Comparison of ENCODE assay signal across 8 mouse cellular contexts in the genomic region with DNA sequence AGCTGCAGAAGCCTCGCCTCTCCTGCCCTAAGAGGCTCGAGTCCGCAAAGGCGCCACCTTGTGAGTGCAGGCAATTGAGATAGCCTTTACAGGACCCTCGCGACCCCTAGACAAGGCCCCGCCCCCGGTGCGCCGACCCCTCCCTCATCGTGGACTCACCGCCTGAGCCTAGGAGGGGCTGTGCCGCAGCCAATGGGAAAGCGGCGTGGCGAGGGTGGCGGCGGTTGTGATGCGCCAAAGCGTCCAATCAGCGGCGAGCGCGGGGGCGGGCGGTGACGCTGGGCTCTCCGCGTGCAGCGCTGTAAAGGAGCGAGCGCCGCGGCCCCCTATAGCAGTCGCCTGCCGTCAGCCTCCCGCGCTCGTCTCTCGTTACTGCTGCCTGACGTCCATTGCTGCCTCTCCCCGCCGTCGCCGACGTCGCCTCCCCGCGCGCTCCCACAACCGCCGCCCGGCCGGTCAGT. TPM values are rescaled to one million over a fixed set of nuclear protein-coding genes. Genes with fewer than 3 reads are reported as not detected.
DNase-seq lines count a peak whose midpoint lies in the region; ATAC-seq and TF ChIP-seq lines count a peak whose summit lies in the region.

A gene (plus strand): TSS at position 272 of the 461 bp plus-strand sequence.

- TF ChIP-seq CTCF in Patski (IDR thresholded peaks at IDR 0.05): peak; percentile 39

- in situ Hi-C loops in Patski (cut with MboI; ENCODE audit: low pct_unique_long_range_greater_than_20kb): no loop called here

- DNase-seq in Patski (ENCODE audit: low read depth, low spot score): peak; percentile 58
- peak; percentile 97 to 99 for DNase-seq in cerebellum, postnatal 14 days
- DNase-seq in frontal cortex, postnatal 25 days (ENCODE audit: low spot score in 2 of 2): peak; percentile 98
- peak; percentile 96 for DNase-seq in hindbrain, embryonic 14.5 days (ENCODE audit: low spot score)
- peak; percentile 98 to 99 for DNase-seq in layer of hippocampus, postnatal 36 days
- peak; percentile 98 for DNase-seq in lung, postnatal 36 days
- DNase-seq in retina, postnatal 1 day: peak; percentile 99
- DNase-seq in urinary bladder, adult 18-20 months (ENCODE audit: low spot score in 2 of 2): peak; percentile 86 to 93

- no peaks in the 10 kb centered on the region for H3K9me3 ChIP-seq in hindbrain, embryonic 14.5 days (ENCODE audit: control insufficient read depth, low read length)

- H3K4me2 ChIP-seq in hindbrain, embryonic 14.5 days (replicated peaks): peak within 1 kb of the TSS; percentile 72

- H3K27ac ChIP-seq in hindbrain, embryonic 14.5 days: peak within 1 kb of the TSS; percentile 97

- under 1% methylated on average over 50 of the region's 54 CpGs for WGBS in hindbrain, embryonic 14.5 days

- H3K9ac ChIP-seq in hindbrain, embryonic 14.5 days: peak within 1 kb of the TSS; percentile 94

- ATAC-seq in Patski: peak; percentile 94
- peak; percentile 99 for ATAC-seq in hindbrain, embryonic 14.5 days (ENCODE audit: low FRiP score)

- H3K36me3 ChIP-seq in hindbrain, embryonic 14.5 days (replicated peaks; ENCODE audit: control insufficient read depth, insufficient read depth): no peaks in the 10 kb centered on the region

- POLR2A ChIA-PET in Patski (lab: Charles Lee): interaction anchor here (0.7 to 2.7 kb wide), 8 partner anchors 11 to 84 kb away, joined by 3 to 12 read pairs (median 4); a partner anchor contains a TSS

- peak within 1 kb of the TSS; percentile 95 for H3K4me3 ChIP-seq in hindbrain, embryonic 14.5 days (replicated peaks; ENCODE audit: low read length)

- H3K4me1 ChIP-seq in hindbrain, embryonic 14.5 days (replicated peaks; ENCODE audit: control insufficient read depth, insufficient read depth, low read length): peaks cover 33% of the 10 kb centered on the region

- CTCF ChIA-PET in Patski (lab: Charles Lee): interaction anchor here (0.8 to 2.3 kb wide), 4 partner anchors 11 to 77 kb away, joined by 3 to 10 read pairs (median 4); no protein-coding TSS in a partner anchor

- H3K27me3 ChIP-seq in Patski: no peaks in the 10 kb centered on the region
- H3K27me3 ChIP-seq in hindbrain, embryonic 14.5 days (ENCODE audit: control insufficient read depth, insufficient read depth, low read length): no peaks in the 10 kb centered on the region

RNA-seq across cellular contexts. Expression of the gene that starts here (rescaled TPM):
- polyA plus RNA-seq in Patski (2021): 169 TPM
- 54.7 and 60.8 TPM in 2 replicates for polyA plus RNA-seq in hindbrain, embryonic 14.5 days (2014; fragmentation: Nextera tagmentation; extraction: Ambion mirVana)
- 100 to 1,000 TPM; 106 to 122 TPM for total RNA-seq in layer of hippocampus, postnatal 36 days (2021)

Comparison
In these comparisons a context has a peak if more than half of its experiments do, and no peak if none do; other contexts are left out.
1. Peak in every context shown above with its lines: DNase-seq, ATAC-seq, H3K4me3 ChIP-seq and H3K27ac ChIP-seq.